Mouse (Mus musculus) bone marrow macrophage, adult 2 months (primary cell): ENCODE data around the gene Pla2g5.

ENCODE experiments used
- CTCF ChIP-seq: IDR thresholded peaks from 2 replicates; pipeline ENCODE4 v1.5.1; 2012; ENCODE audit warnings: low read depth, mild to moderate bottlenecking, low read length, moderate library complexity
- POLR2A ChIP-seq: IDR thresholded peaks from 2 replicates; pipeline ENCODE4 v1.6.1; 2012; ENCODE audit warnings: mild to moderate bottlenecking, low read depth, low read length, borderline replicate concordance

DNA sequence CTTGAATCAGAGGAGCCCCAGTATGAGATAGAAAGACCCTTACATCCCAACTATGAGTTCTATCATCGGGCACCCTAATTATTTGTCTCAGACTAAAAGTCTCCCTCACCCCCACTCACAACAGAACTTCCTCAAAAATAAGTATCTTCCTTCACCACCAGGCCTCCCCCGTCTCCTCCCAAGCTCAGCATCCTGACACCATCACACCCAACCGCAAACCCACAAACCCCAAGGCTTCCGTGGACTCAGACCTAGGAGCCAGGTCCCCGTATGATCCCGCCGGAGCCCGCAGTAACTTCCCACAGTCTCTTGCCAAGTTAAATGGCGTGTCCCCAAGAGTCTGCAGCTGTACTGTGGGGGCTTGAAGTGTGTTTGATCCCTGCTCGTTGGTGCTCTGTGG, 5.7 kb downstream of the Pla2g5 start:
- TF ChIP-seq CTCF = no peak
- TF ChIP-seq POLR2A = no peak
